Mouse (Mus musculus) embryo, embryonic 10 days (tissue): ENCODE results near the gene Treml1.
A peak's percentile ranks its signal among the peaks of the same experiment; 100 is the strongest.
"Not testable (repeated sequence)": the region's sequence is repeated elsewhere in the genome, so short reads cannot be mapped to it uniquely, and the experiment has no call there.

Experiments used
- DNase-seq: peaks from one replicate; pipeline ENCODE4 v3.0.0-alpha.2; 2015; ENCODE audit warnings: low spot score

The Treml1 gene

DNA sequence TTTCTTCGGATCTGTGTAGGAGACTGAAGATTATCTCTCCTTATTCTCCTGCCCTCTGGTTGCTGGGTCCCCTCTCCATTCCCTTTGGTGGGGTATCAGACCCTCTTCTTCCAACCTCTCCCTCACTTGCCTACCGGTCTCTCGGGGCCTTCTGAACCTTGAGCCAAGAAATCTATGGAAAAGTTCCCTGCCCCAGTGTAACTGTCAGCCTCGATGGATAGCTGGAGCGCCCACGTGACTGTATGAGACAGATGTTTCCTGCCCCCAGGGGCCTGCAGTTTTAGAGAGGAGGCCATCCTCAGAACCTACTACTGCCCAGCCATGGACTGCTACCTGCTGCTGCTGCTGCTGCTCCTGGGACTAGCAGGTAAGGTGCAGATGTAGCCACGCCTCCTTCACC lies at the start of gene Treml1:
Gene Treml1, plus strand, starts transcription at position 301 of the 400 bp plus-strand sequence.
- DNase-seq: no peak

GRCm38 (mm10) chr17:48312124-48312523 lies 47.6 kb upstream of the Treml1 start:
- DNase-seq: no peak

DNA sequence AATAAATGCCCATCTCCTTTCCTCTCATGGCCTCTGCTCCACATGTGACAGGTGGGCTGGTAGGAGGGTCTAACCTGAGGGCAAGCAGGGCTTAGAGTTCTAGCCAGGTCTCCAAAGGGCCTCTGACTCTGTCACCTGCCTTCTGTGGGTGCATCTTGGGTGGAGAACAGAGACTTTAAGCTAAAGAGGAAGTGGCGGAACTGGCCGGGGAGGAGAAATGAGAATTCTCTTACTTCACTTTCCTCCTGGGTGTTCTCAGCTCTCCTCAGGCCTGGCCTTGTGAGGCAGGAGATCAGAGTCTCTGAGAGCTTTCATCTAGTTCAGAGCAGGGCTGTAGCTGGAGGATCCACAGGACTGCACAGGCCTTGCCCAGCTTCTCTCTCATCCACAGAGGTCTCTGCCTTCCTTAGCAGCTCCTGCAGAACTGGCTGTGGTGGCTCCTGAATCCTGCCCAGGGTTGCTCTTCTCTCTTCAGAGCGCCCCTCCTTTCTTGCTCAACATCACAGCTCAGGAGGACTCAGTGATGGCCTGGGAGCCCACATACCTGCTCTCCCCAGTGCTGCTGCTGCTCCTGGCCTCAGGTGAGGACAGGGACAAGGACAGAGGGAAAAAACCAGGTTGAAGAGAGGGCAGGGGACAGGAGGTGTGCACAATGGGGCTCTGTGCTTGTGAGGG lies 43.7 kb upstream of the Treml1 start, which contains the start of gene B430306N03Rik:
Gene B430306N03Rik, plus strand, starts transcription at position 237 of the 675 bp plus-strand sequence.
- not testable (repeated sequence) for DNase-seq

GRCm38 (mm10) chr17:48318686-48319085 lies 41.0 kb upstream of the Treml1 start:
- DNase-seq: no peak

DNA sequence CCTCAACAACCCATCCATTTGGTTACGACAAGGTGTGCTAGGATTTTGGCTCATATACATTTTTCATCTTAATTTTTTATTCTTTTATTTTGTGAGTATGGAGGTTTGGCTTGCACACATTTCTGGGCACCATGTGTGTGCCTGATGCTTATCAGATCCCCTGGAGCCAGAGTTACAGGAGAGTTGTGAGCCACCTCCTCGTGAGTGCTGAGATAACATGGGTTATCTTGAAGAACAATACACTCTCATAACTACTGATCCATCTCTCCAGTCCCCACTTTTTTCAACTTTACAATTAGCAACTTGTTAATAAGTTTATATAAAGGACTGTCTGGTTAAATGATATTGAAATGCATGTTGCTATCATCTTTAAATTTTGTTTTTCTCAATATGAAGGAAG lies 38.4 kb upstream of the Treml1 start:
- DNase-seq: no peak

- DNase-seq: no peak
Measured at GRCm38 (mm10) chr17:48323236-48323635, 36.5 kb upstream of the Treml1 start.

GRCm38 (mm10) chr17:48324258-48324657 lies 35.5 kb upstream of the Treml1 start:
- DNase-seq: no peak

DNA sequence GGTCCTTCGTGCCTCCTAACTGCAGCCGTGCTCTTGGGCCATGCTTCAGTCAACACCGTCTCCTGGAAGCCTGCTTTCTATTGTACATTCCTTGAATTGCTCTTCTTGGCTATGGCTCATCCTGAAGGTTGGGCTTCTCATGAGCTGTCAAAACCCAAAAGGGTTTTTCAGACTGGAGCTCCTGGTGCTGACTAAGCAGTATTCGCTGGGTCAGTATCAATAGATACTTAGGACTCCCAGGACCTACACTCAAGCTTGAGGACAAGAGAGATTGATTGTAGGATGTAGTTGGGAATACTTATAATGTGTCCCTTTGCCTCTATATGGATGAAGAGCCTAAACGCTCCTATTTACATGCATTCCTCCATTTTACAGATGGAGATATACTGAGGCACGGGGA lies 34.6 kb upstream of the Treml1 start:
- DNase-seq: no peak

GRCm38 (mm10) chr17:48325638-48326037 lies 34.1 kb upstream of the Treml1 start:
- no peak for DNase-seq

DNA sequence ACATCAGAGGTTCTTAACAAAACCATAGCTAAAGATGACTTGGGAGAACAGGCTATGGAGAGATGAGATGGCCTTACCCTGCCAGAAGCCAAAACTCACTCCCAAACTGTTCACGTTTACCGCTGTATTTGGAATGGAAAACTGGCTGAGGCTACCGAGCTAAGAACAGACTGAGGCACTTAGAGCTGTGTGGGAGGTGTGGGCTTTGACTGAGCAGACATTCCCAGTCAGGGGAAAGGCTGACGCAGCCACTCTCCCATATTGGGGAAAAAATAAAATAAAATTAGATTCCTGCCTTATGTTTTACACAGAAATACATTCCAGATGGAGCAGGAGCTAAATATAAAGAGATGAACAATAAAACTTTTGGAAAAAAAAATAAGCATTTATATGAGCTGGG lies 33.1 kb upstream of the Treml1 start:
- DNase-seq: no peak

DNA sequence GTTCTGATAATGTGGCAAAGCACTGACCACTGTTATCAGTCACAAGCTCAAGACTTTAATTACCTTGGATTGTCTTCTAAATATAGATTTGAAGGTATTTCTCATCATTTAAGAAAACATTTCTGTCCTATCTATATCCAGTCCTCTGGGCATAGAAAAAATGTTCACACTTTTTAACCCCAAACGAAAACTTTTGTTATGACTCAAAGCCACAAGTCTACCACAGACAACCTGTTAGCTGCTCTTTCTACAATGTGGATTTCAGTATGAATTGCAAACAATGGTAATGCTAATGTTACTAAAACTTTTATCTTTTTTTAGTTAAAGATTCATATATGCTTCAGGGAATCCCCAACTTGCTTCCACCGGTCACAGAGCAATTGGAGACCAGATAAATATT lies 27.2 kb upstream of the Treml1 start:
- DNase-seq: no peak

GRCm38 (mm10) chr17:48334186-48334585 lies 25.5 kb upstream of the Treml1 start:
- no peak for DNase-seq

DNA sequence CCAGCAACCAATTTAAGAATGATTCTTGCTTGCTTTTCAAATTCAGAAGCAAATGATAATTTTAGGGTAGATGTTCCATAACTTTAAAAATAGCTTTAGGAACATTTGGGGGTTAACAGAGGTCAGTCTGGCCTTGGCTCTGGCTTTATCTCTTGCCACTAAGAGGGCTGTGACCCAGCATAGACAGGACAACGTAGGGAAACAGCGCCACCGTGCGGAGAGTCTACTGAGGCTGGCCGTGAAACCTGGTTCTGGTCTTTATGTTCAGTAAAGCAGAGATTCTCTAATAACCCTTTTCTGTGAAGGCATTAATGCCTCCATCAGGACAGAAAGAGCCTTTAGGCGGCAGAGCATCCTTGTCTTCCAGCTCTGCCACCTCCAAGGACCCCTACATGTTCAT lies 22.9 kb upstream of the Treml1 start:
- DNase-seq: peak; percentile 94

- peak; percentile 58 for DNase-seq
Measured at GRCm38 (mm10) chr17:48340267-48340666, 19.4 kb upstream of the Treml1 start.

DNA sequence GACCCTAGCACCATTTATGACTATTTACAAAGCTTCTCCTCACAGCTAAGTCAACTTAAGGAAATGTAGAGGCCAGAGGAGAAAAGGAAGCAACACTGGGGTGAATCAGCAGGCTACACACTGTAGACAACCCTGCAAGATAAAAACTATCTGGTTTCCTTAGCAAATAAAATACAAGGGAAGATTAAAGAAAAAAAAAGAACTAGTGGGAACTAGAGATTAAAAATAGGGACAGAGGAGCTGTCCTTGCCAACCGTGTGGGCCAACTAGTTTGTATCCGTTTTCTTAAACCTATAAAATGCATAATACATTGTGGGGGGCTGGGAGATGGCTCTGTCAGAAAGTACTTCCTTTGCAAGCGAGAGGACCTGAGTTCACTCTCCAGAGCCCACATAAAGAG lies 17.8 kb upstream of the Treml1 start:
- DNase-seq: no peak

DNA sequence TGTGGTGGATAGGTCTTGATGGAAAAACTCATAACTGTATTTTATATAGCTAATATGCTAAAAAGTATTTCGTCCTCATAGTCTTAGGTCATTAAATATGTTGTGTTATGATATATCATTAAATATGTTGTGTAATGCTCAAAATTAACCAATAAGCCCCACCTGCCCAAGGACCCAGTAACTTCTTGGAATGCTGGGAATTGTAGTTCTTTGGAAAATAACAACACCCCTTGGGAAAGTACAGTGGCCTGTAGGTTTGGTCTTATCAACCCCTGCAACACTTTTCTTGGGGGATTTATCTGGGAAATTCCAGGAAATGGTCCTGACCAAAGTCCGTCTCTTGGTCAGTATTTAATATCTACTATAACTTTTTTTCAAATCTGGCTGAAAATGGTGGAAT lies 16.7 kb upstream of the Treml1 start:
- no peak for DNase-seq

DNA sequence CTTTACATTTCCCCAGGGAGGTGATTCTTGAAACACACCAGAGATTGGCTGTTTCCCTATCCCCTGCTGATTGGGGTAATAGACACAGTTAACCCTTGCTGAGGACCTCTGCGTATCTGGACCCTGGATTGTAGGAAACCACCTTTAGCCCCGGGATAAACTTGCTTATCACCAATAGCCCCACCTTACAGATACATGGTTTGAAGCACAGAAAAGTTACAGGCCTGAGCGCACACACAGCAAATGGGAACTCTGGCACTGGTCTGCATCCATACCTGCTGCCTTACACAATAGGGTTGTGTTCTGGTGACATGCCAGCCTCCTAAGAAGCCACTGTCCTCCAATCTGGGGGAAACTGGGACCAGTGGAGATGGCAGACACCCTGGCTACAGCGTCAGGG lies 13.9 kb upstream of the Treml1 start:
- no peak for DNase-seq

DNA sequence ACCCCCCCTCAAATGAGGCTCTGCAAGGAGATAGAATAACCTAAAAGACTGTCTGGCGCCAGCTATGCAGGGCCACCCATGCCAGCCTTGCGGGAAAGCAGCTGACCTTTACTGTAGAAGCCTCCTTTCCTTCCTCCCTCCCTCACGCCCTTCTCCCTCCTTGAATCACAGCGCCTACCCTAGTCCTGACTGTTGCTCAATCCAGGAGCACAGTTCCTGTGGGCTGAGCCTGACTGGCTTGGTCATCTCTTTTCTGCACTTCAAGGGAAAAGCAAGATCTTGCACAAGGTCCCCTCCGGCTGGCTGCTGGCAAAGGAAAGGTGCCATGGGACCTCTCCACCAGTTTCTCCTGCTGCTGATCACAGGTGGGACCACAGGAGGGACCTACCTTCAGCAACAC lies 13.5 kb upstream of the Treml1 start, which contains the start of gene Trem2:
Gene Trem2, plus strand, starts transcription at position 171 of the 400 bp plus-strand sequence.
- DNase-seq: no peak

DNA sequence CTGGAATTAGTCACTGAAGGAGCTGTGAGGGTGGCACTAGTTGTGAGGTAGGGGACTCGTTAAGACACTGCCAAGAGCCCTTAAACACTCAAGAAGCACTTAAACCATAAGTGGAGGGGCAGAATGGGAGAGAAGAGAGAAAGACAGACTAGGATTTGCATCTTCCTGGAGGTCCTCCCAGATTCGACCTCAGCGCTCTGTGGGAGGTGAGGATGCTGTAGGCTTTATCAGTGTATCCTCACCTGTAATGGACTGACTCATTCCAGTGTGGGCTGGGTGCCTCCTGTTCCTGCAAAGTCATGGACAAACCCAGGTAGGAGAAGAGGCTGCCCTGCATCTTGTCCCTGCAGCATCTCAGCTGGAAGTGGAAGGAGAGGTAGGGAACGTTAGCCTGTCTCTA lies 12.9 kb upstream of the Treml1 start:
- no peak for DNase-seq

DNA sequence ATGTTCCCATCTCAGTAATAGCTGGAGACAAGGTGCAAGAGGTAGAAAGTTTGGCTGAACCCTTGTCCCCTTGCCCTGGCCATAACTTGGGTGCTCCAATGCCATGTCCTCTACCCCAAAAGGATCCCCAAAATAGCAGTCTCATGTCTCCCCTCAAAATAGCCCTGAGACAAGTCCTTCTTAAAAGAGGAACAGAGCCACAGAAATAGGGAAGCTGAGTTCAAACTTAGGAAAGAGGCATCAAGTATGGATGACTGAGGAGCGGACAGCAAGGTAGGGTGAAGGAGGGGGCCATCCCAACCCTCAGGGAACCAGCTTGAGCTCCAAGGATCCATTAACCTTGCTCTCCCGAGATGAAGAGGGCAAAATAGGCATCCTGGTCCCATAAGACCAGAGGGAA lies 12.4 kb upstream of the Treml1 start:
- no peak for DNase-seq

- no peak for DNase-seq
Measured at GRCm38 (mm10) chr17:48350681-48351193, 9.0 kb upstream of the Treml1 start.

GRCm38 (mm10) chr17:48352976-48353375 lies 6.7 kb upstream of the Treml1 start:
- DNase-seq: not testable (repeated sequence)

DNA sequence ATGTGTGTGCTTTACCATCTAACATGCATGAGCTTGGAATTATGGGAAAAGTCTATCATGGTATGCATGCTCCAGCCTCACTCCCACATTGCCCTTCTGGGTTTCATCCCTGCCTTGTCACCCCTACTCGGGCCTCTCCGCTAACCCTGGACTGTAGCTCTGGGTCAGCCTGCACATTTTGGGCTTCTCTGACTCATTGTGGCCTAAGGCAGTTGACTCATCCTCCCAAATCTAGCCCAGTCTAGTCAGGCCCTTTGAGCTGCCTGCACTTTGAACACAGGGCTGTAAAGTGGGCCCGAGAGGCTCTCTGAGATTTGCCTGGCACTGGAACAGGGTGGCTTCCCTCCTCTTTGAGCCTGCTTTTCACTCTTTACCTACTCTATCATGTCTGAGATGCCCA lies 3.9 kb upstream of the Treml1 start:
- no peak for DNase-seq

- DNase-seq: no peak
Measured at GRCm38 (mm10) chr17:48357892-48358291, 1.8 kb upstream of the Treml1 start.
